Mouse (Mus musculus): ENCODE results near the gene Katnal1.

DNA sequence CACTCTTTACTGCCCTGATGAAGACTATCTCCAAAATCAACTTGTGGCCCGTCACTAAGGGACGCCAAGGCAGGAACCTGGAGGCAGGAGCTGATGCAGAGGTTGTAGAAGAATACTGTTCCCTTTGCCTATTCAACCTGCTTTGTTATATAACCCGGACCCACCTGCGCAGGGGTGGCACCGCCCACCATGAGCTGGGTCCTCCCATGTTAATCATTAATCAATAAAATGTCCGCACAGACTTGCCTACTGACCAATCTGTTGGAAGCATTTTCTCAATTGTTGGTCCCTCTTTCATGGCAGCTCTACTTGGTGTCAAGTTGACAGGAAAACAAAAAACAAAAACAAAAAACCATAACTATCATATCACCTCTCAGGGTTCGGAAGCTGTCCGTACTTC is 43.0 kb upstream of the Katnal1 start:
- no peak for TF ChIP-seq TAL1 (IDR thresholded peaks at IDR 0.05; ENCODE audit: low read length)
- TF ChIP-seq GATA1 (IDR thresholded peaks at IDR 0.05; ENCODE audit: low read length), result no peak

Data from erythroblast, embryonic 14.5 days (primary cell).